In genomic region chr9:121550327-121550771, GRCm38 (mm10) we compare ENCODE assay signal across 18 mouse cellular contexts. TPM values are rescaled to one million over a fixed set of nuclear protein-coding genes. Genes with fewer than 3 reads are reported as not detected.
A peak's percentile ranks its signal among the peaks of the same experiment; 100 is the strongest.
DNase-seq lines count a peak whose midpoint lies in the region; ATAC-seq and TF ChIP-seq lines count a peak whose summit lies in the region.
"Had no signal": no experiment of that assay in that cellular context is flagged by ENCODE, and none has a peak within 500 bp of the region (broad histone marks: within the 10 kb centered on the region; RNA-seq: fewer than 3 reads in every experiment).

No protein-coding gene starts in this region.

- ATAC-seq in hindbrain, embryonic 13.5 days (ENCODE audit: low FRiP score): no peak
- ATAC-seq in hindbrain, embryonic 12.5 days (ENCODE audit: low FRiP score): no peak
- no peak for ATAC-seq in midbrain, postnatal 0 days (ENCODE audit: low FRiP score)
- peak; percentile 61 for ATAC-seq in forebrain, embryonic 11.5 days (replicated peaks; ENCODE audit: low FRiP score)

- WGBS in hindbrain, embryonic 13.5 days: 66% methylated on average over 5 of the region's 5 CpGs
- 68% methylated on average over 5 of the region's 5 CpGs for WGBS in hindbrain, embryonic 12.5 days
- 52% methylated on average over 5 of the region's 5 CpGs for WGBS in midbrain, postnatal 0 days
- 64% methylated on average over 5 of the region's 5 CpGs for WGBS in midbrain, embryonic 10.5 days
- WGBS in forebrain, embryonic 11.5 days: 37% methylated on average over 5 of the region's 5 CpGs
- 59% methylated on average over 5 of the region's 5 CpGs for WGBS in cerebellum, adult 2 months

- no peaks in the 10 kb centered on the region for H3K36me3 ChIP-seq in hindbrain, embryonic 13.5 days
- H3K36me3 ChIP-seq in hindbrain, embryonic 12.5 days: no peaks in the 10 kb centered on the region
- H3K36me3 ChIP-seq in midbrain, postnatal 0 days (ENCODE audit: insufficient read depth, low read length): no peaks in the 10 kb centered on the region
- H3K36me3 ChIP-seq in midbrain, embryonic 10.5 days: no peaks in the 10 kb centered on the region
- H3K36me3 ChIP-seq in forebrain, embryonic 11.5 days (ENCODE audit: control insufficient read depth, insufficient read depth, low read length): no peaks in the 10 kb centered on the region
- H3K36me3 ChIP-seq: embryonic facial prominence, embryonic 15.5 days; lung, embryonic 15.5 days had no signal

- TF ChIP-seq POLR2A in cerebellum, adult 2 months (IDR thresholded peaks at IDR 0.05; ENCODE audit: borderline replicate concordance, insufficient read depth, low read length): no peak

- no peaks in the 10 kb centered on the region for H3K27me3 ChIP-seq in hindbrain, embryonic 13.5 days
- no peaks in the 10 kb centered on the region for H3K27me3 ChIP-seq in hindbrain, embryonic 12.5 days
- H3K27me3 ChIP-seq in midbrain, postnatal 0 days (ENCODE audit: insufficient read depth, low read length): no peaks in the 10 kb centered on the region
- no peaks in the 10 kb centered on the region for H3K27me3 ChIP-seq in midbrain, embryonic 10.5 days (ENCODE audit: low read depth, poor library complexity, severe bottlenecking)
- no peaks in the 10 kb centered on the region for H3K27me3 ChIP-seq in forebrain, embryonic 11.5 days (ENCODE audit: control insufficient read depth, insufficient read depth, low read length)
- no peaks in the 10 kb centered on the region for H3K27me3 ChIP-seq in cerebellum, adult 2 months (ENCODE audit: control insufficient read depth, insufficient read depth, low read length)
- H3K27me3 ChIP-seq: embryonic facial prominence, embryonic 15.5 days; lung, embryonic 15.5 days had no signal

- no peak overlapping the region for H3K4me3 ChIP-seq in hindbrain, embryonic 13.5 days
- H3K4me3 ChIP-seq in hindbrain, embryonic 12.5 days: no peak overlapping the region
- H3K4me3 ChIP-seq in midbrain, postnatal 0 days (ENCODE audit: low read depth, low read length): no peak overlapping the region
- H3K4me3 ChIP-seq in midbrain, embryonic 10.5 days: no peak overlapping the region
- H3K4me3 ChIP-seq in forebrain, embryonic 11.5 days (ENCODE audit: low read depth, low read length): no peak overlapping the region
- H3K4me3 ChIP-seq in cerebellum, adult 2 months (replicated peaks; ENCODE audit: insufficient read depth, low read depth, low read length): no peak overlapping the region
- H3K4me3 ChIP-seq: embryonic facial prominence, embryonic 15.5 days; lung, embryonic 15.5 days had no signal

- no peaks in the 10 kb centered on the region for H3K9me3 ChIP-seq in hindbrain, embryonic 13.5 days
- H3K9me3 ChIP-seq in hindbrain, embryonic 12.5 days (replicated peaks): no peaks in the 10 kb centered on the region
- no peaks in the 10 kb centered on the region for H3K9me3 ChIP-seq in midbrain, postnatal 0 days (ENCODE audit: low read length)
- no peaks in the 10 kb centered on the region for H3K9me3 ChIP-seq in midbrain, embryonic 10.5 days (replicated peaks)
- no peaks in the 10 kb centered on the region for H3K9me3 ChIP-seq in forebrain, embryonic 11.5 days (ENCODE audit: control insufficient read depth, low read length)
- H3K9me3 ChIP-seq: embryonic facial prominence, embryonic 15.5 days; lung, embryonic 15.5 days had no signal

- H3K27ac ChIP-seq in hindbrain, embryonic 13.5 days: 0 out of 2 replicates have a peak overlapping the region, but pooled peaks have one; percentile 30
- H3K27ac ChIP-seq in hindbrain, embryonic 12.5 days: no peak overlapping the region
- H3K27ac ChIP-seq in midbrain, postnatal 0 days (ENCODE audit: low read depth, low read length): no peak overlapping the region
- H3K27ac ChIP-seq in midbrain, embryonic 10.5 days (replicated peaks): no peak overlapping the region
- H3K27ac ChIP-seq in forebrain, embryonic 11.5 days (ENCODE audit: low read depth, low read length): no peak overlapping the region
- no peak overlapping the region for H3K27ac ChIP-seq in cerebellum, adult 2 months (ENCODE audit: insufficient read depth, low read length)
- H3K27ac ChIP-seq: embryonic facial prominence, embryonic 15.5 days; lung, embryonic 15.5 days had no signal

- H3K4me1 ChIP-seq in hindbrain, embryonic 13.5 days (replicated peaks): peaks cover 2% of the 10 kb centered on the region
- peaks cover 3% of the 10 kb centered on the region for H3K4me1 ChIP-seq in hindbrain, embryonic 12.5 days
- H3K4me1 ChIP-seq in midbrain, postnatal 0 days (ENCODE audit: insufficient read depth, low read length): no peaks in the 10 kb centered on the region
- H3K4me1 ChIP-seq in midbrain, embryonic 10.5 days: peaks cover under 1% of the 10 kb centered on the region; the same call in 1 of the 2 replicates
- H3K4me1 ChIP-seq in forebrain, embryonic 11.5 days (replicated peaks; ENCODE audit: control insufficient read depth, insufficient read depth, low read length): no peaks in the 10 kb centered on the region
- H3K4me1 ChIP-seq in cerebellum, adult 2 months (ENCODE audit: control insufficient read depth, insufficient read depth, low read length): no peaks in the 10 kb centered on the region
- H3K4me1 ChIP-seq: embryonic facial prominence, embryonic 15.5 days had no signal

- H3K4me2 ChIP-seq in hindbrain, embryonic 13.5 days: no peak overlapping the region
- no peak overlapping the region for H3K4me2 ChIP-seq in hindbrain, embryonic 12.5 days (replicated peaks)
- no peak overlapping the region for H3K4me2 ChIP-seq in midbrain, postnatal 0 days (ENCODE audit: low read depth, low read length, poor library complexity, severe bottlenecking)
- H3K4me2 ChIP-seq in forebrain, embryonic 11.5 days (ENCODE audit: low read depth, low read length, severe bottlenecking): no peak overlapping the region
- H3K4me2 ChIP-seq: embryonic facial prominence, embryonic 15.5 days; lung, embryonic 15.5 days had no signal

- H3K9ac ChIP-seq in hindbrain, embryonic 13.5 days: no peak overlapping the region
- no peak overlapping the region for H3K9ac ChIP-seq in hindbrain, embryonic 12.5 days
- H3K9ac ChIP-seq in midbrain, postnatal 0 days (replicated peaks; ENCODE audit: low read length, poor library complexity, severe bottlenecking): no peak overlapping the region
- no peak overlapping the region for H3K9ac ChIP-seq in forebrain, embryonic 11.5 days (ENCODE audit: low read length)
- H3K9ac ChIP-seq: embryonic facial prominence, embryonic 15.5 days; lung, embryonic 15.5 days had no signal

- peak; percentile 41 for DNase-seq in midbrain, postnatal 0 days (ENCODE audit: low spot score)
- no peak for DNase-seq in midbrain, embryonic 10.5 days (ENCODE audit: low spot score)
- no peak for DNase-seq in forebrain, embryonic 11.5 days (ENCODE audit: low spot score)
- DNase-seq in layer of hippocampus, adult 9-11 months: peak; percentile 48
- no peak for DNase-seq in thymus, postnatal 10 days (ENCODE audit: low spot score in 2 of 2)
- no peak for DNase-seq in cerebellum, adult 2 months
- DNase-seq: adrenal gland, adult 8-10 months; cerebellum, postnatal 25 days; kidney, adult 11 months; kidney, postnatal 36 days had no signal

- TF ChIP-seq CTCF in midbrain, postnatal 0 days (IDR thresholded peaks at IDR 0.05): no peak
- TF ChIP-seq CTCF in cerebellum, adult 2 months (IDR thresholded peaks at IDR 0.05; ENCODE audit: borderline replicate concordance, insufficient read depth, low read depth, low read length): no peak

RNA-seq across cellular contexts. Expression of gene Cck, which starts 54.9 kb away (rescaled TPM):
- 7.7 and 15.1 TPM in 2 replicates for polyA plus RNA-seq in hindbrain, embryonic 13.5 days (2015; fragmentation: Nextera tagmentation; extraction: Ambion mirVana)
- polyA plus RNA-seq in hindbrain, embryonic 12.5 days (2016; fragmentation: Nextera tagmentation; extraction: Ambion mirVana): 0.88 and 1.2 TPM in 2 replicates
- total RNA-seq in midbrain, postnatal 0 days (2014; rRNA removed): 87.3 and 185 TPM in 2 replicates
- 75.4 and 82.9 TPM in 2 replicates for polyA plus RNA-seq in midbrain, postnatal 0 days (2015; fragmentation: Nextera tagmentation; extraction: Ambion mirVana)
- polyA plus RNA-seq in midbrain, embryonic 10.5 days (2016; fragmentation: Nextera tagmentation; extraction: Ambion mirVana): 6.0 and 7.2 TPM in 2 replicates
- 2.5 and 4.4 TPM in 2 replicates for polyA plus RNA-seq in forebrain, embryonic 11.5 days (2014; fragmentation: Nextera tagmentation; extraction: Ambion mirVana)
- 162 and 188 TPM in 2 replicates for polyA plus RNA-seq in cerebellum, adult 2 months (2012; rRNA removed)
- total RNA-seq: ES-E14; granulocyte monocyte progenitor cell, adult 5-6 weeks; liver, adult 2 months; megakaryocyte, adult 5-6 weeks had no signal
- polyA plus RNA-seq: liver, adult 2 months had no signal

Comparison
In these comparisons a context has a peak if more than half of its experiments do, and no peak if none do; other contexts are left out.
1. DNase-seq: peak in midbrain, postnatal 0 days (single experiment) and layer of hippocampus, adult 9-11 months (single experiment); none in midbrain, embryonic 10.5 days (single experiment), forebrain, embryonic 11.5 days (single experiment), thymus, postnatal 10 days (0 of 2) and cerebellum, adult 2 months (0 of 2).